Mouse (Mus musculus) C2C12 (cell line): Measurements from ENCODE around the gene Ms4a6b.

Experiments used
- CEBPB ChIP-seq: IDR thresholded peaks from one replicate; pipeline ENCODE4 v1.6.1; 2011; ENCODE audit warnings: low read depth, mild to moderate bottlenecking, control low read depth, moderate library complexity
- CTCF ChIP-seq: IDR thresholded peaks from one replicate; pipeline ENCODE4 v1.5.1; 2011; ENCODE audit not compliant: control insufficient read depth, insufficient read depth, insufficient read length
- FOSL1 ChIP-seq: IDR thresholded peaks from one replicate; pipeline ENCODE4 v1.8.0; 2011; ENCODE audit warnings: mild to moderate bottlenecking, low read length; ENCODE audit not compliant: poor library complexity, insufficient read depth, severe bottlenecking
- MAX ChIP-seq: IDR thresholded peaks from one replicate; pipeline ENCODE4 v1.6.1; 2011; ENCODE audit warnings: mild to moderate bottlenecking, control low read depth
- MYOD1 ChIP-seq: IDR thresholded peaks from one replicate; pipeline ENCODE4 v1.6.1; 2011; ENCODE audit warnings: low read depth; ENCODE audit not compliant: control insufficient read depth, insufficient read length
- MYOG ChIP-seq: IDR thresholded peaks from one replicate; pipeline ENCODE4 v1.6.1; 2011; ENCODE audit not compliant: control insufficient read depth, insufficient read length; ENCODE audit errors: extremely low read depth
- USF1 ChIP-seq: IDR thresholded peaks from one replicate; pipeline ENCODE4 v1.6.1; 2011; ENCODE audit warnings: low read depth, mild to moderate bottlenecking, control low read depth, moderate library complexity

- no peak for TF ChIP-seq CTCF
- no peak for TF ChIP-seq USF1
- no peak for TF ChIP-seq MAX
- TF ChIP-seq MYOD1: no peak
- no peak for TF ChIP-seq CEBPB
- TF ChIP-seq MYOG: no peak
- TF ChIP-seq FOSL1: no peak
Measured at GRCm38 (mm10) chr19:11485266-11485665, 31.0 kb upstream of the Ms4a6b start.
